Mouse (Mus musculus): ENCODE measurements around the gene Mei1. TPM values are rescaled to one million over a fixed set of nuclear protein-coding genes. Genes with fewer than 3 reads are reported as not detected.
"Not testable (repeated sequence)": the region's sequence is repeated elsewhere in the genome, so short reads cannot be mapped to it uniquely, and the experiment has no call there.

The Mei1 gene
- polyA plus RNA-seq, 1 experiment from 2014 or later: not detected

DNA sequence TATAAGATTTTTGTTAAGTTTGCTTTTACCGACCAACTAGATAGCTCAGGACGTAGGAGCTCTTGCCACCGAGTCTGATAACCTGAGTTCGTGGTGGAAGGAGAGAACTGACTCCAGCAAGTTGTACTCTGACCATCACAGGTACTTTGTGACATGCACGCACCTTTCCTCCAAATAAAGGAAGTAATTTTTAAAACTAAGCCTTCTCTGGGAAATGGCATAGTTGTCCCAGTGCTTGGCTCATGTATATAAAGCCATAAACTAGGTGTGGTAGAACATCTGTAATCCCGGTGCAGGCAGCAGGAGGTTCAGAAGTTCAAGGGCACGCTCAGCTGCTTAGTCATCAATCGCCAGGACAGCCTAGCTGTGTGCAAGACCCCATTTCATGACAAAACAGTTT lies 50.7 kb downstream of the Mei1 start:
- H3K4me2 ChIP-seq (ENCODE audit: low read depth, low read length, severe bottlenecking): no peak overlapping the region
- H3K27ac ChIP-seq (ENCODE audit: low read depth, low read length): no peak overlapping the region

DNA sequence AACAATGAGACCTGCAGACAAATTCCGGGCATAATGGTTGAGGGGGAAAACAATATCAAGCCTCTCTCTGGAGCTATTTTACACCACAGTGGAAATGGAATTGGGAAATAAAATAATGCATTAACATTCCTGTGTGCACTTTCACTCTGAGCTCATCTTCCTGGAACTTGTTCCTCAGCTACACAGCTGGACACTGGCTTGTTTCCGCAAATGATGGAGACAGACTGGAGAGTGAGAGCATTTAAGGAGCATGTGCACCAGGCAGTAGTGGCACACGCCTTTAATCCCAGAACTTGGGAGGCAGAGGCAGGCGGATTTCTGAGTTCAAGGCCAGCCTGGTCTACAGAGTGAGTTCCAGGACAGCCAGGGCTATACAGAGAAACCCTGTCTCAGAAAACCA lies 56.9 kb downstream of the Mei1 start:
- H3K27me3 ChIP-seq (ENCODE audit: control insufficient read depth, insufficient read depth, low read length); H3K4me3 ChIP-seq (ENCODE audit: low read depth, low read length); H3K4me2 ChIP-seq (ENCODE audit: low read depth, low read length, severe bottlenecking); ATAC-seq (replicated peaks; ENCODE audit: low FRiP score); H3K9ac ChIP-seq (ENCODE audit: low read length); DNase-seq (ENCODE audit: low spot score); H3K4me1 ChIP-seq (replicated peaks; ENCODE audit: control insufficient read depth, insufficient read depth, low read length); H3K36me3 ChIP-seq (ENCODE audit: control insufficient read depth, insufficient read depth, low read length); H3K9me3 ChIP-seq (ENCODE audit: control insufficient read depth, low read length); H3K27ac ChIP-seq (ENCODE audit: low read depth, low read length): not testable (repeated sequence)
- WGBS: 78% methylated on average over 4 of the region's 4 CpGs

More for the DNA sequence above, 50.7 kb downstream of the Mei1 start:
- no peaks in the 10 kb centered on the region for H3K36me3 ChIP-seq (ENCODE audit: control insufficient read depth, insufficient read depth, low read length)
- H3K4me1 ChIP-seq (replicated peaks; ENCODE audit: control insufficient read depth, insufficient read depth, low read length): no peaks in the 10 kb centered on the region
- H3K27me3 ChIP-seq (ENCODE audit: control insufficient read depth, insufficient read depth, low read length): no peaks in the 10 kb centered on the region
- WGBS: 91% methylated on average over 8 of the region's 8 CpGs
- DNase-seq (ENCODE audit: low spot score) (no peak), ATAC-seq (replicated peaks; ENCODE audit: low FRiP score) (no peak)
- H3K4me3 ChIP-seq (ENCODE audit: low read depth, low read length): no peak overlapping the region
- no peak overlapping the region for H3K9ac ChIP-seq (ENCODE audit: low read length)
- no peaks in the 10 kb centered on the region for H3K9me3 ChIP-seq (ENCODE audit: control insufficient read depth, low read length)

DNA sequence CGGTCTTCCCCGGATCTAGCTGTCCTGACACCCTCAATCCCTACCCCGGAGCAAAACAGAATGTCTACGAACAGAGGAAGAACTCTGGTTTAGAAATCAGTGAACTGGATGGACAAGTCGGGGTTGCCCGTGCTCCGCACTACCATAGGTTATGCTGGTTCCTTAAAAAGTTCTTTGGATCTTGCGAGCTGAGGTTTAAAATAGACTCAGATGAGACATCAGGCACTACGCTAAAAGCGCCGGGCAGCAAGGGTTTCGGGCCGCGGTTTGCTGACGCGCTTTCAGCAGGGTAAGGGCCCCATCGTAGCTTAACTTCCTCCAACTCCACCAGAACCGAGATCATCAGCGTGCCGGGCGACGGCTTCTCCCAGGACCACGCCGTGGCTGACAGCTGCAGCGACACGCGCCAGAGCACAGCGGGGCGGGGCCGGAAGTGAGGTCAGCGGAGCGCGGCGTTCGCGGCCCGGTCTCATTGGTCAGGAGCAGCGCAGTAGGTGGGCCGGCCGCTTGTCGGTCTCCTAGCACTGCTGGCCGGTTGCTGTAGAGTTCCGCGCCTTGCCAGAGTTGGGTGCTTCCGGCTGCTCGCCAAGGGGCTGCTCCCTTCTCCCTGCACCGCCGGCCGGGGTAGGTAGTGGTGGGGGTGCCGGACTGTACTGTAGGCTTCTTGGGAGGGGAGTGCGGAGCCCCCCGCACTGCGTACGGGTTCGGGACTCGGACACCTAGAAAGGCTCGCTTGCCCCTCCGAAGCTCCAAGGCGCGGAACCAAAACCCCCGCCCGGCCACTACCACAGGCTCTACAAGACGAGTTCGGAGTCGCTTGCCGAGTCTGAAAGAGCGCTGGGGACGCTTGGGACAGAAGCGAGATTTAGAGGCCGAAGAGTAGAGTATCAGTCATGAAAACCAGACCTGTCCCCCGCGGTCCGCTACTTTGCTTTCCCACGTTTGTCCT lies 57.9 kb downstream of the Mei1 start, which contains the start of gene Ccdc134:
Gene Ccdc134 (plus strand): TSS at position 497 of the 949 bp plus-strand sequence.
- Histone ChIP-seq H3K9ac (ENCODE audit: low read length) (peak within 1 kb of the TSS; percentile 86), H3K9me3 (ENCODE audit: control insufficient read depth, low read length) (no peaks in the 10 kb centered on the region), H3K27ac (ENCODE audit: low read depth, low read length) (peak within 1 kb of the TSS; percentile 46; the same call in 1 of the 2 replicates), H3K4me2 (ENCODE audit: low read depth, low read length, severe bottlenecking) (peak within 1 kb of the TSS; percentile 95), H3K4me1 (replicated peaks; ENCODE audit: control insufficient read depth, insufficient read depth, low read length) (no peaks in the 10 kb centered on the region; the same call in 1 of the 2 replicates), H3K36me3 (ENCODE audit: control insufficient read depth, insufficient read depth, low read length) (no peaks in the 10 kb centered on the region), H3K27me3 (ENCODE audit: control insufficient read depth, insufficient read depth, low read length) (no peaks in the 10 kb centered on the region), H3K4me3 (ENCODE audit: low read depth, low read length) (peak within 1 kb of the TSS; percentile 78)
- DNase-seq (ENCODE audit: low spot score): peak; percentile 98
- WGBS: under 1% methylated on average over 74 of the region's 74 CpGs
- peak; percentile 99 for ATAC-seq (replicated peaks; ENCODE audit: low FRiP score)

DNA sequence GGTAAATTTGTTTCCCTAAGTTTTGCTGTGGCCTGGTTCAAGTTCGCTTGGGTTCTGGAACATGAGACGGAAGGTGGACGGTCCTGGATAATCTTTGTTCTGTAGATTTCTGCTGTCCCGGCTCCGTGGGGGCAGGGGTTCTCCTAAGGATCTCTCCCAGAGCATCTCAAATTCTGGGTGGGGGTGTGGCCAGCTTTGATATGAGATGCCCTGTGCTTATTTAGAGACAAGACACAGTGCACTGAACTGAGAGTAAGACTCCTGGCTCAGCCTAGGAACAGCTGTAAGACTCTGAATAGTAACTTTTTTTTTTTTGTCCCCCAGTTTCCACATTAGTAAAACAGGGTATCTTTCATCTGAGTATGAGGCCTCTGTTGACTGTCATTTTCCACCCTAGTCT lies 58.6 kb downstream of the Mei1 start:
- Histone ChIP-seq H3K36me3 (ENCODE audit: control insufficient read depth, insufficient read depth, low read length) (no peaks in the 10 kb centered on the region), H3K9me3 (ENCODE audit: control insufficient read depth, low read length) (no peaks in the 10 kb centered on the region), H3K27me3 (ENCODE audit: control insufficient read depth, insufficient read depth, low read length) (no peaks in the 10 kb centered on the region), H3K4me2 (ENCODE audit: low read depth, low read length, severe bottlenecking) (peak overlapping the region; percentile 95), H3K9ac (ENCODE audit: low read length) (peak overlapping the region; percentile 86), H3K4me1 (replicated peaks; ENCODE audit: control insufficient read depth, insufficient read depth, low read length) (no peaks in the 10 kb centered on the region; the same call in 1 of the 2 replicates), H3K4me3 (ENCODE audit: low read depth, low read length) (peak overlapping the region; percentile 78), H3K27ac (ENCODE audit: low read depth, low read length) (peak overlapping the region; percentile 46; the same call in 1 of the 2 replicates)
- WGBS: 1% methylated on average over 5 of the region's 5 CpGs
- no peak for DNase-seq (ENCODE audit: low spot score)
- ATAC-seq (replicated peaks; ENCODE audit: low FRiP score): no peak

DNA sequence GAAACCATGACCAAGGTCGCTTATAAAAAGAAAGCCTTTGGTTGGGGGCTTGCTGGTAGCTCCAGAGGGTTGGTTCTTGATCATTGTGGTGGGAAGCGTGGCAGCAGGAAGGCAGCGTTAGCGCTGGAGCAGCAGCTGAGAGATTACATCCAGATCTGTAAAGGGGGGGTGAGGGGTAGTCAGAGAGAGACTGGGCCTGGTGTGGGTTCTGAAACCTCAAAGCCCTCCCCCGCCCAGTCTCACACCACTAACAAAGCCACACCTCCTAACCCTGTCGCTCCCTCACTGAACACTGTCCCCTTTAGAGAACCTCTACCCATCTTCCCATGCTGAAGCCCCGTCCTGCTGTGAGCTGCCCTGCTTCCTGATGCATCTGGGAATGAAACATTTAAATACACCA lies 60.8 kb downstream of the Mei1 start:
- H3K27ac ChIP-seq (ENCODE audit: low read depth, low read length): no peak overlapping the region
- no peak overlapping the region for H3K4me3 ChIP-seq (ENCODE audit: low read depth, low read length)
- no peaks in the 10 kb centered on the region for H3K9me3 ChIP-seq (ENCODE audit: control insufficient read depth, low read length)
- no peak overlapping the region for H3K9ac ChIP-seq (ENCODE audit: low read length)
- no peaks in the 10 kb centered on the region for H3K36me3 ChIP-seq (ENCODE audit: control insufficient read depth, insufficient read depth, low read length)
- no peak for ATAC-seq (replicated peaks; ENCODE audit: low FRiP score)
- no peak overlapping the region for H3K4me2 ChIP-seq (ENCODE audit: low read depth, low read length, severe bottlenecking)
- H3K4me1 ChIP-seq (replicated peaks; ENCODE audit: control insufficient read depth, insufficient read depth, low read length): no peaks in the 10 kb centered on the region; the same call in 1 of the 2 replicates
- H3K27me3 ChIP-seq (ENCODE audit: control insufficient read depth, insufficient read depth, low read length): no peaks in the 10 kb centered on the region
- no peak for DNase-seq (ENCODE audit: low spot score)
- WGBS: 73% methylated on average over 7 of the region's 7 CpGs

GRCm38 (mm10) chr15:82135372-82135771 lies 65.6 kb downstream of the Mei1 start:
- no peaks in the 10 kb centered on the region for H3K27me3 ChIP-seq (ENCODE audit: control insufficient read depth, insufficient read depth, low read length)
- no peak overlapping the region for H3K9ac ChIP-seq (ENCODE audit: low read length)
- WGBS: 89% methylated on average over 4 of the region's 4 CpGs
- DNase-seq (ENCODE audit: low spot score) (no peak), ATAC-seq (replicated peaks; ENCODE audit: low FRiP score) (no peak)
- H3K36me3 ChIP-seq (ENCODE audit: control insufficient read depth, insufficient read depth, low read length): no peaks in the 10 kb centered on the region
- no peak overlapping the region for H3K27ac ChIP-seq (ENCODE audit: low read depth, low read length)
- H3K4me2 ChIP-seq (ENCODE audit: low read depth, low read length, severe bottlenecking): no peak overlapping the region
- no peaks in the 10 kb centered on the region for H3K4me1 ChIP-seq (replicated peaks; ENCODE audit: control insufficient read depth, insufficient read depth, low read length)
- no peaks in the 10 kb centered on the region for H3K9me3 ChIP-seq (ENCODE audit: control insufficient read depth, low read length)
- no peak overlapping the region for H3K4me3 ChIP-seq (ENCODE audit: low read depth, low read length)

- no peak overlapping the region for H3K27ac ChIP-seq (ENCODE audit: low read depth, low read length)
- peak; percentile 60; the same call in 1 of the 2 replicates for ATAC-seq (replicated peaks; ENCODE audit: low FRiP score)
Measured at GRCm38 (mm10) chr15:82138565-82138964, 68.8 kb downstream of the Mei1 start.

DNA sequence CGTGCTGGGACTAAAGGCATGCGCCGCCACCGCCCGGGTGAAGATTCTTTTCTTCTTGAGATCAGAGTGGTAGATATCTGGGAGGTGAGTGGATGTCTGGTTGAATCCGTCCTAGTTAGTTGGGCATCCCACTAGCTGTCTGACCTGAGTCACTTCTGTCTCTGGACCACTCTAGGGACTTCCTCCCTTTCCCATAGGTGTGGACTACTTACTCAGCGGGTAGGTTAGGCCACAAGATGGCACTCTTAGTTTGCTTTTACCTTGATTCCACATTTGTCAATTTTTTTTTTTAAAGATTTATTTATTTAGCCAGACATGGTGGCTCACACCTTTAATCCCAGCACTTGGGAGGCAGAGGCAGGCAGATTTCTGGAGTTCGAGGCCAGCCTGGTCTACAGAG lies 69.4 kb downstream of the Mei1 start:
- no peak overlapping the region for H3K27ac ChIP-seq (ENCODE audit: low read depth, low read length)
- H3K27me3 ChIP-seq (ENCODE audit: control insufficient read depth, insufficient read depth, low read length): no peaks in the 10 kb centered on the region
- no peaks in the 10 kb centered on the region for H3K4me1 ChIP-seq (replicated peaks; ENCODE audit: control insufficient read depth, insufficient read depth, low read length)
- 92% methylated on average over 8 of the region's 8 CpGs for WGBS
- no peaks in the 10 kb centered on the region for H3K9me3 ChIP-seq (ENCODE audit: control insufficient read depth, low read length)
- H3K4me3 ChIP-seq (ENCODE audit: low read depth, low read length): no peak overlapping the region
- ATAC-seq (replicated peaks; ENCODE audit: low FRiP score) (no peak), DNase-seq (ENCODE audit: low spot score) (no peak)
- H3K4me2 ChIP-seq (ENCODE audit: low read depth, low read length, severe bottlenecking): no peak overlapping the region
- H3K9ac ChIP-seq (ENCODE audit: low read length): no peak overlapping the region
- no peaks in the 10 kb centered on the region; the same call in 1 of the 2 replicates for H3K36me3 ChIP-seq (ENCODE audit: control insufficient read depth, insufficient read depth, low read length)

More at GRCm38 (mm10) chr15:82138565-82138964, 68.8 kb downstream of the Mei1 start:
- 66% methylated on average over 4 of the region's 4 CpGs for WGBS
- H3K9ac ChIP-seq (ENCODE audit: low read length): no peak overlapping the region
- no peaks in the 10 kb centered on the region for H3K27me3 ChIP-seq (ENCODE audit: control insufficient read depth, insufficient read depth, low read length)
- no peak overlapping the region for H3K4me2 ChIP-seq (ENCODE audit: low read depth, low read length, severe bottlenecking)
- DNase-seq (ENCODE audit: low spot score): peak; percentile 70
- H3K4me3 ChIP-seq (ENCODE audit: low read depth, low read length): no peak overlapping the region
- no peaks in the 10 kb centered on the region for H3K9me3 ChIP-seq (ENCODE audit: control insufficient read depth, low read length)
- no peaks in the 10 kb centered on the region for H3K4me1 ChIP-seq (replicated peaks; ENCODE audit: control insufficient read depth, insufficient read depth, low read length)
- H3K36me3 ChIP-seq (ENCODE audit: control insufficient read depth, insufficient read depth, low read length): no peaks in the 10 kb centered on the region; the same call in 1 of the 2 replicates
